Mouse (Mus musculus) adrenal gland, postnatal 4 days (tissue): Measurements from ENCODE around the gene Foxa2. TPM values are rescaled to one million over a fixed set of nuclear protein-coding genes. Genes with fewer than 3 reads are reported as not detected.

Experiments used
- DNase-seq, 2 experiments: peaks; one replicate each; pipeline ENCODE4 v3.0.0; 2021 to 2022; ENCODE audit warnings: low spot score in 2 of 2, mixed read lengths in 2 of 2
- microRNA-seq: library from miRNA; unstranded; fragments of <30 nt; microRNA quantifications from one replicate; pipeline ENCODE4 v1.2.0, GENCODE M21; 2021
- total RNA-seq, 2 experiments: library from RNA; stranded (reverse); gene quantifications; 2 replicates each; pipeline ENCODE4 v1.2.3; 2021

Foxa2 gene
- total RNA-seq, 2 experiments from 2014 or later, result 1.4 to 1.8 TPM

- no peak for DNase-seq
These were observed 41.9 kb downstream of the Foxa2 start for GRCm38 (mm10) chr2:148004554-148005521.

- DNase-seq, result no peak
These were observed 43.3 kb downstream of the Foxa2 start for GRCm38 (mm10) chr2:148003511-148003910.

GRCm38 (mm10) chr2:147998206-147998966, 48.4 kb downstream of the Foxa2 start:
- no peak for DNase-seq

- no peak for DNase-seq
These were observed 50.0 kb downstream of the Foxa2 start for GRCm38 (mm10) chr2:147996781-147997180.

GRCm38 (mm10) chr2:147993821-147994220, 52.9 kb downstream of the Foxa2 start:
- no peak for DNase-seq

- no peak for DNase-seq
These were observed 53.7 kb downstream of the Foxa2 start for GRCm38 (mm10) chr2:147992935-147993679.

Small RNA genes within 50 kb of the gene (microRNA-seq; reads per million reads assigned to microRNA genes)
- not detected for gene Gm27420
